Mouse (Mus musculus) megakaryocyte-erythroid progenitor cell, adult 5-6 weeks (primary cell): ENCODE data around the gene Arhgef28. TPM values are rescaled to one million over a fixed set of nuclear protein-coding genes. Genes with fewer than 3 reads are reported as not detected.

Experiments
- ATAC-seq: replicated peaks from 2 replicates; pipeline ENCODE4 v1.8.0; 2016; ENCODE audit warnings: mild to moderate bottlenecking, inconsistent platforms; ENCODE audit not compliant: severe bottlenecking, poor library complexity, low FRiP score, low TSS enrichment
- total RNA-seq, 2 experiments: library from RNA; stranded (forward) in 1 of 2; stranded (reverse) in 1 of 2; fragments of 200-1000, 215-1000 nt in 1 of 2; fragments of >200 nt in 1 of 2; fragmentation: Nextera tagmentation in 1 of 2; gene quantifications; 2 replicates each; pipeline ENCODE4 v1.2.3; 2014 to 2017

Gene Arhgef28
- total RNA-seq, 2 experiments from 2014 or later = 0.79 to 2.0 TPM

GRCm38 (mm10) chr13:98186179-98186578, 20.1 kb downstream of the Arhgef28 start:
- no peak for ATAC-seq

GRCm38 (mm10) chr13:98184632-98185031, 21.6 kb downstream of the Arhgef28 start:
- 0 out of 2 replicates have a peak, but pooled peaks have one; percentile 31 for ATAC-seq

- no peak for ATAC-seq
These were observed 22.9 kb downstream of the Arhgef28 start for GRCm38 (mm10) chr13:98183157-98183878.

GRCm38 (mm10) chr13:98182330-98182729, 23.9 kb downstream of the Arhgef28 start:
- no peak for ATAC-seq

- no peak for ATAC-seq
These were observed 25.6 kb downstream of the Arhgef28 start for GRCm38 (mm10) chr13:98180636-98181035.

GRCm38 (mm10) chr13:98175323-98176007, 30.8 kb downstream of the Arhgef28 start:
- no peak for ATAC-seq

GRCm38 (mm10) chr13:98173008-98173407, 33.2 kb downstream of the Arhgef28 start:
- ATAC-seq = no peak

- no peak for ATAC-seq
These were observed 33.9 kb downstream of the Arhgef28 start for GRCm38 (mm10) chr13:98172365-98172764.

GRCm38 (mm10) chr13:98171706-98172105, 34.5 kb downstream of the Arhgef28 start:
- ATAC-seq = no peak

GRCm38 (mm10) chr13:98171257-98171656, 35.0 kb downstream of the Arhgef28 start:
- no peak for ATAC-seq

- no peak for ATAC-seq
These were observed 41.4 kb downstream of the Arhgef28 start for GRCm38 (mm10) chr13:98164878-98165277.

GRCm38 (mm10) chr13:98161496-98161895, 44.7 kb downstream of the Arhgef28 start:
- no peak for ATAC-seq

GRCm38 (mm10) chr13:98156656-98157055, 49.6 kb downstream of the Arhgef28 start:
- ATAC-seq = no peak

- ATAC-seq = no peak
These were observed 53.5 kb downstream of the Arhgef28 start for GRCm38 (mm10) chr13:98152759-98153158.

- ATAC-seq = no peak
These were observed 58.7 kb downstream of the Arhgef28 start for GRCm38 (mm10) chr13:98147532-98147931.

GRCm38 (mm10) chr13:98146573-98147160, 59.6 kb downstream of the Arhgef28 start:
- ATAC-seq = no peak

- ATAC-seq = no peak
These were observed 60.9 kb downstream of the Arhgef28 start for GRCm38 (mm10) chr13:98145310-98145709.

- ATAC-seq = no peak
These were observed 63.2 kb downstream of the Arhgef28 start for GRCm38 (mm10) chr13:98143000-98143399.

GRCm38 (mm10) chr13:98140626-98141025, 65.6 kb downstream of the Arhgef28 start:
- ATAC-seq = no peak

GRCm38 (mm10) chr13:98138786-98139185, 67.5 kb downstream of the Arhgef28 start:
- ATAC-seq = no peak
